Mouse (Mus musculus) CH12.LX (cell line): ENCODE data around the gene Kif11. TPM values are rescaled to one million over a fixed set of nuclear protein-coding genes. Genes with fewer than 3 reads are reported as not detected.

Experiments
- DNase-seq: peaks from one replicate; pipeline ENCODE4 v3.0.0-alpha.2; 2013; ENCODE audit errors: extremely low read depth
- H3K27ac ChIP-seq: 2 replicates; pipeline ENCODE4 v1.5.1; 2012; ENCODE audit warnings: low read depth, mild to moderate bottlenecking, control low read depth, moderate library complexity; ENCODE audit not compliant: insufficient read depth
- H3K27me3 ChIP-seq: replicated peaks from 2 replicates; pipeline ENCODE3; 2012; ENCODE audit warnings: inconsistent platforms
- H3K36me3 ChIP-seq, 2 experiments: replicated peaks in 1 of 2; 2 replicates each; pipeline versions ENCODE3 to v1.6.1; 2012; ENCODE audit warnings: inconsistent platforms in 1 of 2, low read length in 1 of 2, mild to moderate bottlenecking in 1 of 2, mixed read lengths in 1 of 2, moderate library complexity in 1 of 2; ENCODE audit not compliant: control insufficient read depth in 1 of 2, insufficient read depth in 1 of 2
- H3K4me1 ChIP-seq, 2 experiments: 2 replicates each; pipeline ENCODE4 v1.6.1; 2012; ENCODE audit warnings: inconsistent platforms in 1 of 2, moderate library complexity in 1 of 2; ENCODE audit not compliant: insufficient read depth in 2 of 2, control insufficient read depth in 1 of 2
- H3K4me2 ChIP-seq: 2 replicates; pipeline ENCODE4 v1.6.1; 2012; ENCODE audit warnings: low read depth, mild to moderate bottlenecking, control low read depth; ENCODE audit not compliant: poor library complexity, insufficient read depth, severe bottlenecking
- H3K4me3 ChIP-seq, 3 experiments: fragments of 150-350 bp in 1 of 3; sonication (generic) in 1 of 3; replicated peaks in 1 of 3; 2 replicates each; pipeline versions ENCODE3 to v1.5.1; 2011 to 2012; ENCODE audit warnings: low read depth in 2 of 3, low read length in 2 of 3, mild to moderate bottlenecking in 2 of 3, moderate library complexity in 2 of 3, control low read depth in 1 of 3, improper control_type of control experiment in 1 of 3, inconsistent platforms in 1 of 3, mixed read lengths in 1 of 3; ENCODE audit not compliant: poor library complexity in 1 of 3
- H3K79me2 ChIP-seq: replicated peaks from 2 replicates; pipeline ENCODE4 v1.6.1; 2012; ENCODE audit warnings: mild to moderate bottlenecking, moderate library complexity; ENCODE audit not compliant: control insufficient read depth, poor library complexity, insufficient read depth, severe bottlenecking; ENCODE audit errors: extremely low read depth
- H3K9ac ChIP-seq: 2 replicates; pipeline ENCODE4 v1.6.1; 2012; ENCODE audit warnings: low read depth, mild to moderate bottlenecking, control low read depth, moderate library complexity; ENCODE audit not compliant: insufficient read depth
- H3K9me3 ChIP-seq: replicated peaks from 2 replicates; pipeline ENCODE3; 2012; ENCODE audit warnings: low read length, inconsistent platforms, mixed read lengths
- CTCF ChIP-seq, 2 experiments: IDR thresholded peaks in 1 of 2; conservative IDR thresholded peaks in 1 of 2; 2 replicates each; pipeline ENCODE4 v1.5.1; 2011 to 2012; ENCODE audit warnings: low read depth in 2 of 2, low read length in 2 of 2, improper control_type of control experiment in 1 of 2, inconsistent platforms in 1 of 2, mild to moderate bottlenecking in 1 of 2, moderate library complexity in 1 of 2
- E2F4 ChIP-seq: IDR thresholded peaks from 2 replicates; pipeline ENCODE4 v1.6.1; 2011; ENCODE audit warnings: low read depth, low read length, improper control_type of control experiment; ENCODE audit not compliant: insufficient replicate concordance
- ETS1 ChIP-seq: conservative IDR thresholded peaks from 2 replicates; pipeline ENCODE4 v1.6.1; 2012; ENCODE audit warnings: low read depth, mild to moderate bottlenecking, inconsistent platforms, low read length, improper control_type of control experiment, moderate library complexity
- GABPA ChIP-seq: IDR thresholded peaks from 2 replicates; pipeline ENCODE4 v1.6.1; 2012; ENCODE audit warnings: low read depth, low read length, improper control_type of control experiment, inconsistent platforms; ENCODE audit not compliant: insufficient replicate concordance
- HCFC1 ChIP-seq: IDR thresholded peaks from 2 replicates; pipeline ENCODE4 v1.6.1; 2012; ENCODE audit warnings: low read depth, mild to moderate bottlenecking, inconsistent platforms, low read length, improper control_type of control experiment
- JUN ChIP-seq: IDR thresholded peaks from 2 replicates; pipeline ENCODE4 v1.6.1; 2011; ENCODE audit warnings: low read depth, mild to moderate bottlenecking, low read length, improper control_type of control experiment, moderate library complexity; ENCODE audit not compliant: insufficient read depth
- JUND ChIP-seq: conservative IDR thresholded peaks from 2 replicates; pipeline ENCODE4 v1.6.1; 2011; ENCODE audit warnings: low read depth, low read length, improper control_type of control experiment
- MAZ ChIP-seq: IDR thresholded peaks from 2 replicates; pipeline ENCODE4 v1.6.1; 2012; ENCODE audit warnings: low read depth, mild to moderate bottlenecking, inconsistent platforms, low read length, improper control_type of control experiment, moderate library complexity
- MEF2A ChIP-seq: IDR thresholded peaks from 2 replicates; pipeline ENCODE4 v1.6.1; 2014; ENCODE audit warnings: low read depth, mild to moderate bottlenecking, inconsistent platforms, low read length, improper control_type of control experiment, borderline replicate concordance
- MYC ChIP-seq: IDR thresholded peaks from 2 replicates; pipeline ENCODE4 v1.6.1; 2011; ENCODE audit warnings: low read depth, mild to moderate bottlenecking, improper control_type of control experiment, low read length
- NRF1 ChIP-seq: IDR thresholded peaks from 2 replicates; pipeline ENCODE4 v1.6.1; 2014; ENCODE audit warnings: low read depth, mild to moderate bottlenecking, inconsistent platforms, low read length, improper control_type of control experiment, moderate library complexity
- POLR2AphosphoS2 ChIP-seq: IDR thresholded peaks from 2 replicates; pipeline ENCODE4 v1.6.1; 2011; ENCODE audit warnings: low read depth, low read length, improper control_type of control experiment
- RAD21 ChIP-seq: IDR thresholded peaks from 2 replicates; pipeline ENCODE4 v1.6.1; 2011; ENCODE audit warnings: low read depth, mild to moderate bottlenecking, low read length, improper control_type of control experiment, moderate library complexity
- SIN3A ChIP-seq: IDR thresholded peaks from 2 replicates; pipeline ENCODE4 v1.6.1; 2012; ENCODE audit warnings: low read length, improper control_type of control experiment, inconsistent platforms
- SMC3 ChIP-seq: IDR thresholded peaks from 2 replicates; pipeline ENCODE4 v1.6.1; 2011; ENCODE audit warnings: low read depth, low read length, improper control_type of control experiment
- TBP ChIP-seq: conservative IDR thresholded peaks from 2 replicates; pipeline ENCODE4 v1.6.1; 2011; ENCODE audit warnings: low read depth, low read length, improper control_type of control experiment
- TCF12 ChIP-seq: IDR thresholded peaks from 2 replicates; pipeline ENCODE4 v1.6.1; 2014; ENCODE audit warnings: low read depth, mild to moderate bottlenecking, inconsistent platforms, low read length, improper control_type of control experiment
- USF1 ChIP-seq: IDR thresholded peaks from 2 replicates; pipeline ENCODE4 v1.6.1; 2014; ENCODE audit warnings: low read depth, mild to moderate bottlenecking, inconsistent platforms, low read length, improper control_type of control experiment
- ZMIZ1 ChIP-seq: IDR thresholded peaks from 2 replicates; pipeline ENCODE4 v1.6.1; 2012; ENCODE audit warnings: low read depth, mild to moderate bottlenecking, inconsistent platforms, low read length, improper control_type of control experiment
- ZNF384 ChIP-seq: IDR thresholded peaks from 2 replicates; pipeline ENCODE4 v1.6.1; 2012; ENCODE audit warnings: low read depth, low read length, improper control_type of control experiment, inconsistent platforms
- dilution Hi-C: fragments of 300-500 bp; cut with MboI; formaldehyde crosslinking; loops from 2 replicates; pipeline ENCODE4 v1.14.3; 2020; ENCODE audit warnings: low sequenced_read_pairs; ENCODE audit not compliant: extremely low pct_unique_long_range_greater_than_20kb, extremely low pct_ligation_motif_present
- in situ Hi-C: fragments of 300-500 bp; cut with MboI; formaldehyde crosslinking; loops from 3 replicates; pipeline ENCODE4 v1.14.3; 2019; ENCODE audit warnings: low sequenced_read_pairs, low pct_ligation_motif_present, low pct_unique_long_range_greater_than_20kb, mixed read lengths
- polyA plus RNA-seq: library from polyadenylated mRNA; unstranded; fragments of >175 nt; gene quantifications from 2 replicates; pipeline ENCODE4 v1.2.1, GENCODE M21; 2012; ENCODE audit warnings: low read depth; ENCODE audit not compliant: insufficient read length
- total RNA-seq, 2 experiments: library from RNA; depleted of rRNA; stranded (reverse); fragments of 300-350 nt in 1 of 2; fragments of >200 nt in 1 of 2; gene quantifications; 2 replicates each; pipeline ENCODE4 v1.2.3; 2012 to 2014

The Kif11 gene
- total and polyA plus RNA-seq, 3 experiments: 61.7 to 144 (median 67.8) TPM

- Histone ChIP-seq H3K9ac (no peak overlapping the region), H3K9me3 (peaks cover 2% of the 10 kb centered on the region), H3K4me1 (peaks cover 0 to 9% of the 10 kb centered on the region in 2 experiments; a peak in 2 of 4 replicates), H3K27me3 (peaks cover 10% of the 10 kb centered on the region), H3K36me3 (no peaks in the 10 kb centered on the region), H3K4me3 (no peak overlapping the region), H3K79me2 (peaks cover 3% of the 10 kb centered on the region; the same call in 1 of the 2 replicates), H3K4me2 (no peak overlapping the region), H3K27ac (no peak overlapping the region)
- DNase-seq: no peak
- in situ Hi-C loops (no loop called here), dilution Hi-C loops (no loop called here)
- TF ChIP-seq CTCF (conservative IDR thresholded peaks at IDR 0.05 in 1 of 2, IDR thresholded peaks at IDR 0.05 in 1 of 2; ENCODE audit: low read depth in 2 of 2, low read length in 2 of 2) (peak in 1 of 2 experiments; percentile 53; a peak in 2 of 4 replicates), MEF2A (no peak), JUND (no peak), MYC (no peak), SMC3 (peak; percentile 65), RAD21 (peak; percentile 35), TBP (no peak), ETS1 (no peak), E2F4 (no peak), HCFC1 (no peak), ZMIZ1 (no peak), JUN (no peak), USF1 (no peak), SIN3A (no peak), ZNF384 (no peak), GABPA (no peak)
- TF ChIP-seq, all 38 proteins: peak for 3
Observed at GRCm38 (mm10) chr19:37431139-37431756, 55.0 kb downstream of the Kif11 start.

- in situ Hi-C loops (no loop called here), dilution Hi-C loops (no loop called here)
- peaks cover 10% of the 10 kb centered on the region for H3K27me3 ChIP-seq
- H3K79me2 ChIP-seq: peaks cover 3% of the 10 kb centered on the region; the same call in 1 of the 2 replicates
- no peak overlapping the region for H3K9ac ChIP-seq
- no peak overlapping the region for H3K4me3 ChIP-seq
- H3K4me1 ChIP-seq: peaks cover 0 to 23% of the 10 kb centered on the region in 2 experiments; a peak in 2 of 4 replicates
- H3K9me3 ChIP-seq: peaks cover 2% of the 10 kb centered on the region
- no peak overlapping the region; the same call in 1 of the 2 replicates for H3K4me2 ChIP-seq
- peaks cover 0 to 6% of the 10 kb centered on the region in 2 experiments for H3K36me3 ChIP-seq
- DNase-seq: no peak
- TF ChIP-seq TCF12 (no peak), POLR2AphosphoS2 (no peak), NRF1 (no peak), ZMIZ1 (no peak), ETS1 (no peak), MAZ (no peak), E2F4 (no peak)
- H3K27ac ChIP-seq: no peak overlapping the region
Observed at GRCm38 (mm10) chr19:37432868-37433570, 56.8 kb downstream of the Kif11 start.
